ENCODE assay signal across 9 mouse cellular contexts in the genomic region with DNA sequence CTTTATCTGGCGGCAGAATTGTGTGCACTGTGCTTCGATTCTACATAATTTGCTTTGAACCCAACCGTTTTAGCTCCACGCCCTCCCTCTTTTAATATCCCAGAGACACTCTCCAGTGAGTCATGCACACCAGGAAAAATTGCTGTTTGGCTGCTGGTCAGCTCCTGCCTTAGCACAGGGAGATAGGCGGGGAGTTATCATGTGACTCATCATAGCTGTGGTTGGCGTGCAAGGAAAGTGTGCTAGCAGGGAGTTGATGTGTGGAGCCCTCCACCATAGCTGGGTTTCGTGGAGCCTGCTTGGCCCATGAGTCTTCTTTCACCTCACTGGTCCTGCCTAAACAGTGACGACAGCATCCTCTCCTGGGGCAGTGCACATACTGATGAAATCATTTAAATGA. TPM values are rescaled to one million over a fixed set of nuclear protein-coding genes. Genes with fewer than 3 reads are reported as not detected.
DNase-seq lines count a peak whose midpoint lies in the region; ATAC-seq and TF ChIP-seq lines count a peak whose summit lies in the region.
"Had no signal": no experiment of that assay in that cellular context is flagged by ENCODE, and none has a peak within 500 bp of the region (broad histone marks: within the 10 kb centered on the region; RNA-seq: fewer than 3 reads in every experiment).

No protein-coding gene starts in this region.

- WGBS in embryonic facial prominence, embryonic 14.5 days: 60% methylated on average over 8 of the region's 8 CpGs
- WGBS in embryonic facial prominence, embryonic 10.5 days: 83% methylated on average over 8 of the region's 8 CpGs

- no peaks in the 10 kb centered on the region for H3K27me3 ChIP-seq in embryonic facial prominence, embryonic 14.5 days (replicated peaks; ENCODE audit: control insufficient read depth, insufficient read depth, low read length)
- no peaks in the 10 kb centered on the region; the same call in 1 of the 2 replicates for H3K27me3 ChIP-seq in embryonic facial prominence, embryonic 10.5 days (replicated peaks; ENCODE audit: low read depth, poor library complexity, severe bottlenecking)
- H3K27me3 ChIP-seq: embryonic facial prominence, embryonic 15.5 days had no signal

- H3K27ac ChIP-seq in embryonic facial prominence, embryonic 14.5 days (replicated peaks; ENCODE audit: low read depth, low read length): no peak overlapping the region
- no peak overlapping the region for H3K27ac ChIP-seq in embryonic facial prominence, embryonic 10.5 days (replicated peaks)
- peak overlapping the region; percentile 51 for H3K27ac ChIP-seq in left cerebral cortex, adult 2 months
- H3K27ac ChIP-seq: embryonic facial prominence, embryonic 15.5 days had no signal

- H3K9me3 ChIP-seq in embryonic facial prominence, embryonic 14.5 days (ENCODE audit: control insufficient read depth, low read length): no peaks in the 10 kb centered on the region
- H3K9me3 ChIP-seq in embryonic facial prominence, embryonic 10.5 days: no peaks in the 10 kb centered on the region
- H3K9me3 ChIP-seq: embryonic facial prominence, embryonic 15.5 days had no signal

- no peak overlapping the region for H3K9ac ChIP-seq in embryonic facial prominence, embryonic 14.5 days (ENCODE audit: low read depth, low read length)
- H3K9ac ChIP-seq: embryonic facial prominence, embryonic 15.5 days had no signal

- no peaks in the 10 kb centered on the region for H3K4me1 ChIP-seq in embryonic facial prominence, embryonic 14.5 days (ENCODE audit: control insufficient read depth, insufficient read depth, low read length)
- 0 out of 2 replicates have a peak, but pooled peaks cover 4% of the 10 kb centered on the region for H3K4me1 ChIP-seq in embryonic facial prominence, embryonic 10.5 days

- ATAC-seq in embryonic facial prominence, embryonic 14.5 days (ENCODE audit: low read depth): peak; percentile 50; the same call in 1 of the 2 replicates

- H3K36me3 ChIP-seq in embryonic facial prominence, embryonic 14.5 days (ENCODE audit: control insufficient read depth, insufficient read depth, low read length): no peaks in the 10 kb centered on the region
- no peaks in the 10 kb centered on the region for H3K36me3 ChIP-seq in embryonic facial prominence, embryonic 10.5 days (replicated peaks)
- H3K36me3 ChIP-seq: embryonic facial prominence, embryonic 15.5 days had no signal

- peak; percentile 68 for DNase-seq in embryonic facial prominence, embryonic 14.5 days (ENCODE audit: low spot score)
- DNase-seq in embryonic facial prominence, embryonic 10.5 days (ENCODE audit: low spot score): no peak
- peak; percentile 74 for DNase-seq in Muller cell, postnatal 12 days (ENCODE audit: inconsistent ontology term)
- peak; percentile 31 for DNase-seq in gastrocnemius, postnatal 10 days
- DNase-seq in left cerebral cortex, adult 2 months (ENCODE audit: extremely low spot score in 1 of 2, low spot score in 2 of 2): peak; percentile 50 to 56
- peak; percentile 74 for DNase-seq in right cerebral cortex, postnatal 25 days
- DNase-seq in thymus, postnatal 10 days (ENCODE audit: low spot score in 2 of 2): no peak
- DNase-seq in B cell, adult 2 months: no peak

- TF ChIP-seq CTCF in left cerebral cortex, adult 2 months (IDR thresholded peaks at IDR 0.05): no peak

- no peak overlapping the region for H3K4me2 ChIP-seq in embryonic facial prominence, embryonic 14.5 days (ENCODE audit: low read depth, low read length)
- H3K4me2 ChIP-seq: embryonic facial prominence, embryonic 15.5 days had no signal

- H3K4me3 ChIP-seq in embryonic facial prominence, embryonic 14.5 days (ENCODE audit: low read depth, low read length): no peak overlapping the region
- no peak overlapping the region for H3K4me3 ChIP-seq in embryonic facial prominence, embryonic 10.5 days
- H3K4me3 ChIP-seq in left cerebral cortex, adult 2 months: no peak overlapping the region
- H3K4me3 ChIP-seq: embryonic facial prominence, embryonic 15.5 days had no signal

- intact Hi-C loops in left cerebral cortex, adult 2 months (cut with DNase I): no loop called here

RNA-seq across cellular contexts. Expression of gene Btbd16, which starts 33.9 kb away (rescaled TPM):
- not detected in 2 replicates for polyA plus RNA-seq in embryonic facial prominence, embryonic 14.5 days (2014; fragmentation: Nextera tagmentation; extraction: Ambion mirVana)
- polyA plus RNA-seq in embryonic facial prominence, embryonic 10.5 days (2016; fragmentation: Nextera tagmentation; extraction: Ambion mirVana): 0.14 TPM in 1 of 2 replicates, not detected in the other
- total RNA-seq in gastrocnemius, postnatal 10 days (2021): under 1 TPM in 1 of 2 experiments, not detected in 1; 0.16 TPM
- total RNA-seq in left cerebral cortex, adult 2 months (2021): under 1 TPM; 0.23 to 0.56 TPM
- polyA plus RNA-seq: embryonic facial prominence, embryonic 15.5 days had no signal

RNA-seq across cellular contexts. Expression of gene Plekha1, which starts 57.8 kb away (rescaled TPM):
- polyA plus RNA-seq in embryonic facial prominence, embryonic 14.5 days (2014; fragmentation: Nextera tagmentation; extraction: Ambion mirVana): 33.1 and 34.9 TPM in 2 replicates
- polyA plus RNA-seq in embryonic facial prominence, embryonic 10.5 days (2016; fragmentation: Nextera tagmentation; extraction: Ambion mirVana): 37.5 and 41.3 TPM in 2 replicates
- 10 to 100 TPM; 30.9 to 32.5 TPM for total RNA-seq in gastrocnemius, postnatal 10 days (2021)
- 10 to 100 TPM; 95.9 to 98.5 TPM for total RNA-seq in left cerebral cortex, adult 2 months (2021)

Comparison
In these comparisons a context has a peak if more than half of its experiments do, and no peak if none do; other contexts are left out.
1. DNase-seq: peak in embryonic facial prominence, embryonic 14.5 days (single experiment), Muller cell, postnatal 12 days (single experiment), gastrocnemius, postnatal 10 days (single experiment), left cerebral cortex, adult 2 months (2 of 2) and right cerebral cortex, postnatal 25 days (single experiment); none in embryonic facial prominence, embryonic 10.5 days (single experiment), thymus, postnatal 10 days (0 of 2) and B cell, adult 2 months (0 of 2).